ENCODE assay signal across 8 mouse cellular contexts in the genomic region with DNA sequence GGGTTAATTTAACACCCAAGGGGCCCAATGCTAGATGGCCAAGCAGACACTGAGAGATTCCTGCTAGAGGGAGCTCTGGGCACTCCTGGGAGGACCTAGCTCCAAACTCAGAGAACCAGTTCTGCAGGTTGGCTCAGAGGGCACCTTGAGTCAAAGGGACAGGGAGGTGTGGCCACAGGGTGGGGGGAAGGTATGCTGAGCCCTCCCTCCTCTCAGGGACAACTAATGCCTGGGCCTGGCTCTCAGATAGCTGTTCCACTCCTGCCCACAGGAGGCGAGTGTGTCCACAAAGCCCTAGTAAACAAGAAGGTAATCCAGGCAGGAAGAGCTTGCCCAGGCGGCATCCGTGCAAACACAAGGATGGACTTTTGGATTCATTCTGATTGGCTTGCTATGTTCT. TPM values are rescaled to one million over a fixed set of nuclear protein-coding genes. Genes with fewer than 3 reads are reported as not detected.
DNase-seq lines count a peak whose midpoint lies in the region; ATAC-seq and TF ChIP-seq lines count a peak whose summit lies in the region.
"Had no signal": no experiment of that assay in that cellular context is flagged by ENCODE, and none has a peak within 500 bp of the region (broad histone marks: within the 10 kb centered on the region; RNA-seq: fewer than 3 reads in every experiment).

No protein-coding gene starts in this region.

- peak; percentile 91 for TF ChIP-seq EP300 in ES-Bruce4 (IDR thresholded peaks at IDR 0.05; ENCODE audit: insufficient read depth, low read depth, low read length)

- no peak overlapping the region for H3K9ac ChIP-seq in ES-Bruce4 (ENCODE audit: low read depth, poor library complexity, severe bottlenecking)
- H3K9ac ChIP-seq in liver, embryonic 11.5 days (ENCODE audit: low read depth, low read length), result no peak overlapping the region
- H3K9ac ChIP-seq: heart, embryonic 13.5 days had no signal

- H3K36me3 ChIP-seq in ES-Bruce4 (ENCODE audit: control insufficient read depth, insufficient read depth, low read length, poor library complexity, severe bottlenecking), result no peaks in the 10 kb centered on the region
- no peaks in the 10 kb centered on the region for H3K36me3 ChIP-seq in liver, embryonic 11.5 days (ENCODE audit: control insufficient read depth, insufficient read depth, low read length)
- H3K36me3 ChIP-seq: heart, embryonic 13.5 days had no signal

- 63% methylated on average over 3 of the region's 3 CpGs for WGBS in liver, embryonic 11.5 days

- H3K4me3 ChIP-seq in ES-Bruce4 (ENCODE audit: low read depth, low read length), result no peak overlapping the region
- H3K4me3 ChIP-seq in liver, embryonic 11.5 days (ENCODE audit: low read depth, low read length), result no peak overlapping the region
- H3K4me3 ChIP-seq: heart, embryonic 13.5 days had no signal

- peak; percentile 87 for DNase-seq in R1 (ENCODE audit: low read depth, low spot score)
- DNase-seq in kidney, adult 9 months, result peak; percentile 86
- peak; percentile 40 for DNase-seq in lung, postnatal 14 days
- DNase-seq in neural tube, embryonic 10.5 days (ENCODE audit: extremely low spot score, low spot score), result no peak
- DNase-seq in cerebellum, adult 8-10 months, result no peak
- no peak for DNase-seq in liver, embryonic 11.5 days (ENCODE audit: low spot score)

- H3K27me3 ChIP-seq in ES-Bruce4 (ENCODE audit: control insufficient read depth, insufficient read depth, low read length, poor library complexity, severe bottlenecking), result no peaks in the 10 kb centered on the region
- no peaks in the 10 kb centered on the region for H3K27me3 ChIP-seq in liver, embryonic 11.5 days (replicated peaks; ENCODE audit: control insufficient read depth, insufficient read depth, low read length)

- TF ChIP-seq POLR2A in ES-Bruce4 (IDR thresholded peaks at IDR 0.05; ENCODE audit: insufficient read depth, low read length), result no peak

- no peak overlapping the region for H3K27ac ChIP-seq in ES-Bruce4 (ENCODE audit: insufficient read depth, low read length)
- no peak overlapping the region for H3K27ac ChIP-seq in liver, embryonic 11.5 days (ENCODE audit: low read depth, low read length)
- H3K27ac ChIP-seq: heart, embryonic 13.5 days had no signal

- no peaks in the 10 kb centered on the region for H3K9me3 ChIP-seq in ES-Bruce4 (replicated peaks; ENCODE audit: control insufficient read depth, insufficient read depth, low read length, poor library complexity, severe bottlenecking)
- no peaks in the 10 kb centered on the region for H3K9me3 ChIP-seq in liver, embryonic 11.5 days (ENCODE audit: control insufficient read depth, low read length)
- H3K9me3 ChIP-seq: heart, embryonic 13.5 days had no signal

- ATAC-seq in liver, embryonic 11.5 days (replicated peaks; ENCODE audit: low FRiP score), result no peak

- TF ChIP-seq CTCF in ES-Bruce4 (IDR thresholded peaks at IDR 0.05; ENCODE audit: low read depth, low read length), result peak; percentile 12

- no peak overlapping the region for H3K4me2 ChIP-seq in liver, embryonic 11.5 days
- H3K4me2 ChIP-seq: heart, embryonic 13.5 days had no signal

- H3K4me1 ChIP-seq in ES-Bruce4 (ENCODE audit: control insufficient read depth, insufficient read depth, low read length), result peaks cover 14% of the 10 kb centered on the region
- no peaks in the 10 kb centered on the region for H3K4me1 ChIP-seq in liver, embryonic 11.5 days (replicated peaks; ENCODE audit: control insufficient read depth, insufficient read depth, low read length)

RNA-seq across cellular contexts. Expression of a gene that starts 35.6 kb away (rescaled TPM):
- 7.4 and 10.5 TPM in 2 replicates for polyA plus RNA-seq in ES-Bruce4 (2011; ENCODE audit: insufficient read depth, insufficient read length, low read depth, missing spikeins)
- polyA plus RNA-seq in liver, embryonic 11.5 days (2014; fragmentation: Nextera tagmentation; extraction: Ambion mirVana), result 0.49 and 0.52 TPM in 2 replicates

Comparison
In these comparisons a context has a peak if more than half of its experiments do, and no peak if none do; other contexts are left out.
1. DNase-seq: peak in R1 (single experiment), kidney, adult 9 months (single experiment) and lung, postnatal 14 days (single experiment); none in neural tube, embryonic 10.5 days (single experiment), cerebellum, adult 8-10 months (single experiment) and liver, embryonic 11.5 days (single experiment).